Mouse (Mus musculus): ENCODE data around the gene Cpb2.
A peak's percentile ranks its signal among the peaks of the same experiment; 100 is the strongest.

The Cpb2 gene

GRCm38 (mm10) chr14:75246024-75247000 is 4.2 kb downstream of the Cpb2 start:
- no peak for DNase-seq (ENCODE audit: low spot score in 2 of 2)

- DNase-seq (ENCODE audit: low spot score in 2 of 2), result no peak
Measured at GRCm38 (mm10) chr14:75250432-75250831, 8.3 kb downstream of the Cpb2 start.

- no peak for DNase-seq (ENCODE audit: low spot score in 2 of 2)
Measured at GRCm38 (mm10) chr14:75256521-75256920, 14.4 kb downstream of the Cpb2 start.

- no peak for DNase-seq (ENCODE audit: low spot score in 2 of 2)
Measured at GRCm38 (mm10) chr14:75269531-75269930, 27.4 kb downstream of the Cpb2 start.

GRCm38 (mm10) chr14:75279716-75280115 is 37.6 kb downstream of the Cpb2 start:
- no peak for DNase-seq (ENCODE audit: low spot score in 2 of 2)

- no peak for DNase-seq (ENCODE audit: low spot score in 2 of 2)
Measured at GRCm38 (mm10) chr14:75280406-75280805, 38.3 kb downstream of the Cpb2 start.

GRCm38 (mm10) chr14:75283609-75284192 is 41.6 kb downstream of the Cpb2 start:
- DNase-seq (ENCODE audit: low spot score in 2 of 2), result no peak

GRCm38 (mm10) chr14:75284193-75284915 is 42.3 kb downstream of the Cpb2 start, which contains the start of gene Zc3h13:
Gene Zc3h13 (plus strand): TSS chr14:75284373.
- peak; percentile 95 for DNase-seq (ENCODE audit: low spot score in 2 of 2)

- no peak for DNase-seq (ENCODE audit: low spot score in 2 of 2)
Measured at GRCm38 (mm10) chr14:75301081-75301480, 59.0 kb downstream of the Cpb2 start.

GRCm38 (mm10) chr14:75303807-75304206 is 61.7 kb downstream of the Cpb2 start:
- no peak for DNase-seq (ENCODE audit: low spot score in 2 of 2)

- DNase-seq (ENCODE audit: low spot score in 2 of 2), result no peak
Measured at GRCm38 (mm10) chr14:75307855-75308254, 65.8 kb downstream of the Cpb2 start.

GRCm38 (mm10) chr14:75309336-75309992 is 67.4 kb downstream of the Cpb2 start:
- no peak for DNase-seq (ENCODE audit: low spot score in 2 of 2)

GRCm38 (mm10) chr14:75314484-75314883 is 72.4 kb downstream of the Cpb2 start:
- no peak for DNase-seq (ENCODE audit: low spot score in 2 of 2)

- DNase-seq (ENCODE audit: low spot score in 2 of 2), result peak; percentile 65 to 75
Measured at GRCm38 (mm10) chr14:75318736-75319135, 76.6 kb downstream of the Cpb2 start.

GRCm38 (mm10) chr14:75320269-75320668 is 78.2 kb downstream of the Cpb2 start:
- no peak for DNase-seq (ENCODE audit: low spot score in 2 of 2)

GRCm38 (mm10) chr14:75323354-75323753 is 81.3 kb downstream of the Cpb2 start:
- no peak for DNase-seq (ENCODE audit: low spot score in 2 of 2)

GRCm38 (mm10) chr14:75328062-75328461 is 86.0 kb downstream of the Cpb2 start:
- no peak for DNase-seq (ENCODE audit: low spot score in 2 of 2)

- peak in 1 of 2 experiments; percentile 16 for DNase-seq (ENCODE audit: low spot score in 2 of 2)
Measured at GRCm38 (mm10) chr14:75330621-75331020, 88.5 kb downstream of the Cpb2 start.
